Mouse (Mus musculus): Measurements from ENCODE around the gene Itpk1. TPM values are rescaled to one million over a fixed set of nuclear protein-coding genes. Genes with fewer than 3 reads are reported as not detected.

Itpk1 gene
- polyA plus RNA-seq, 1 experiment from 2014 or later, result 5.8 TPM

DNA sequence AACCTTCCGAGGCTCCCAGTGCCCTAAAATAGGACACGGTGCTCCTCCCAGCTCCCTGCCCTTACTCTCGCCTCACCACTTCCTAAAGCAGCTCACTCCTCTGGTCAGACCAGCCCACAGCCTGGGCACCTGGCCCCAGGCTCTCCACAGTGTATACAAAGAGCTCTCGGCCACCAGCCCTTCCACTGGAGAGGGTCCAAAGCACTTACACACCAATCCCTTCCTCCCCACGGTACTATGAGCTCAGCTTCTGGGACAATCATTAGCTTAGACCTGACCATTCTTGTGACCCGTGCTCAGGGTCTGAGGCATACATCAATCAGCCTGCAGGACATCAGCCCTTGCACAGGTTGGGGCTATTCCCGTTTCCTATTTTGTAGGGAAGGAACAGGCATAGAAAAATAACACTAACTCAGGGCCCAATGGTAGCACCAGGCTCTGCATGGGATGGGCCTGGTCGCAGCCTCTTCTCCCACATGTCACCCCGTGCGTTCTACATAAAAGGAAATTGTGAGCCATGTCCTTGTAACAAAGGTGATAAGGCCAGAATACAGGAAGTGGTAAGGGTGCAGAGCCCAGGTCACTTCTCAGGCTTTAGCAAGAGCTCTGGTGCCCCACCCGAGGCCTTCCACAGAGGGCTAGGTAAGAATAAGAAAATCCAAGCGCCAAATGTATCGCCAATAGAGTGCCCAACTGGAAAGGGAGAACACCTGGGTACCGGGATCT lies 56.7 kb downstream of the Itpk1 start:
- Histone ChIP-seq H3K4me2 (no peak overlapping the region), H3K9me3 (ENCODE audit: control insufficient read depth, low read length) (no peaks in the 10 kb centered on the region), H3K36me3 (ENCODE audit: control insufficient read depth, insufficient read depth, low read length) (no peaks in the 10 kb centered on the region), H3K27me3 (replicated peaks; ENCODE audit: control insufficient read depth, insufficient read depth, low read length) (no peaks in the 10 kb centered on the region; the same call in 1 of the 2 replicates), H3K9ac (ENCODE audit: low read depth, low read length) (no peak overlapping the region), H3K4me3 (ENCODE audit: low read depth, low read length) (no peak overlapping the region), H3K4me1 (replicated peaks; ENCODE audit: control insufficient read depth, insufficient read depth, low read length) (peaks cover 30% of the 10 kb centered on the region), H3K27ac (ENCODE audit: low read depth, low read length) (peak overlapping the region; percentile 1)
- DNase-seq (ENCODE audit: low spot score) (no peak), ATAC-seq (replicated peaks; ENCODE audit: low FRiP score) (peak; percentile 56; the same call in 1 of the 2 replicates)
- 54% methylated on average over 14 of the region's 14 CpGs for WGBS

DNA sequence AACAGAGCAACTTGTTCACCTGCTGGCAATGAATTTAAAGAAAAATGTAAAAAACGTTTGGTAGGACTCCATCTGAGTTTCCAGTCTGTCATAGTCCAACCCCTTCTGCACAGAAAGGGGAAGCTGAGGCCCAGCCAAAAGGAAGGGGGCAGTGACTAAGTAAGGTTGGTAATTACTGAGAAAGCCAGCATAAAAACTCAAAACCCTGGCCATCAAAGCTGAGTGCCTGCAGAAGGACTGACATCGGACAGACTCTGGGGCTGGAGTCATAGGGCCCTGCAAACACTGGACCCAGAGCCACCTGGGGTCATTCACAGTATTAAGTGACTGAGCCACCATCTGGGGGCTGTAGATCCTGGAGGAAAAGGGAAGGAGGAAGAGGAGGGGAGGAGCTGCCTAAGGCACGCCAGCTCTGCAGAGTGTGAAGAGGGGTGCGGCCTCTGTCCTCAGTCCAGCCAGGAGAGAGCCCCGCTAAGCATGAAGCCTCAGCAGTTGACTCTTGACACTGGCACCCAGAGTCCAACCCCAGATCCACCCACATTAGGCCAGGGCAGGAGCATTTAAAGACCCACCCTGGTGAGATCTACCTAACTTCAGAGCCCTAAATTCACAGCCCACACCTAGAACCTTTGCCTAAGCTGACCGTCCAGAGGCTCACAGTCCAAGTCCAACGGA lies 58.0 kb downstream of the Itpk1 start:
- H3K27me3 ChIP-seq (replicated peaks; ENCODE audit: control insufficient read depth, insufficient read depth, low read length), result no peaks in the 10 kb centered on the region
- DNase-seq (ENCODE audit: low spot score) (no peak), ATAC-seq (replicated peaks; ENCODE audit: low FRiP score) (no peak)
- H3K4me1 ChIP-seq (replicated peaks; ENCODE audit: control insufficient read depth, insufficient read depth, low read length), result peaks cover 20% of the 10 kb centered on the region
- H3K27ac ChIP-seq (ENCODE audit: low read depth, low read length), result peak overlapping the region; percentile 35; the same call in 1 of the 2 replicates
- H3K9ac ChIP-seq (ENCODE audit: low read depth, low read length), result no peak overlapping the region
- H3K4me3 ChIP-seq (ENCODE audit: low read depth, low read length), result no peak overlapping the region
- 49% methylated on average over 7 of the region's 7 CpGs for WGBS
- no peaks in the 10 kb centered on the region for H3K9me3 ChIP-seq (ENCODE audit: control insufficient read depth, low read length)
- H3K4me2 ChIP-seq, result no peak overlapping the region
- H3K36me3 ChIP-seq (ENCODE audit: control insufficient read depth, insufficient read depth, low read length), result no peaks in the 10 kb centered on the region

DNA sequence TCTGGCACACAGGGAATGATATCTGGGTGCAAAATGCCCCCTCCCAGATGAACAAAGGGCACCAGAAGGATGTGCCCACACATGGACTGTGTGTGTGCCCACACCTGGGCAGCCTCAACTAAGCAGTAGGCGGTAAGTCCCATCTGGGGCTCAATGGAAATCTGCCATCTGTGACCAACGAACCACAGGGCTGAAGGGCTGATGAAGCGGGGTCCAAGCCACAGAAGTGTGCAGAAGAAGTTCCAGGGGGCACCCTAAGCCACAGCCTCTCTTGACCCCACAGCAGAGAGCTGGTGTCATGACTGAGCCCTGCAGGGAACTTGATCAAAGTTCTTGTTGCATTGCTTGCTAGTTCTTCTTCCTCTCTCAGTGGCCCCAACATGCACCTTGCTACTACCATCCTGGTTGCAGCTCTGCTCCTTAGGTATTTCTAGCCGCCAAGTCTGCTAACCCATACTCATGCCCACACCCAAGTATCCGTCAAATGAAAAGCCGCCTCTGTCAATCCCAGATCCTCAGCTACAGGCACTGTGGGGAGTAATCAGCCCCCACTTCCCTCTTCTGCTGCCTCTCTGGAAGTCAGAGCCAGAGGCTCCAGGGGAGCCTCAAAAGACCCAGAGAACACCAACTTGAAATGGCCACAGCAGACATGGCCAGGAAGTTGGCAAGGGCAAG lies 58.7 kb downstream of the Itpk1 start:
- Histone ChIP-seq H3K27ac (ENCODE audit: low read depth, low read length) (peak overlapping the region; percentile 5; the same call in 1 of the 2 replicates), H3K4me1 (replicated peaks; ENCODE audit: control insufficient read depth, insufficient read depth, low read length) (peaks cover 20% of the 10 kb centered on the region), H3K27me3 (replicated peaks; ENCODE audit: control insufficient read depth, insufficient read depth, low read length) (no peaks in the 10 kb centered on the region), H3K4me2 (no peak overlapping the region), H3K9ac (ENCODE audit: low read depth, low read length) (no peak overlapping the region), H3K4me3 (ENCODE audit: low read depth, low read length) (no peak overlapping the region), H3K9me3 (ENCODE audit: control insufficient read depth, low read length) (no peaks in the 10 kb centered on the region), H3K36me3 (ENCODE audit: control insufficient read depth, insufficient read depth, low read length) (no peaks in the 10 kb centered on the region)
- DNase-seq (ENCODE audit: low spot score) (no peak), ATAC-seq (replicated peaks; ENCODE audit: low FRiP score) (no peak)
- WGBS, result 61% methylated on average over 6 of the region's 6 CpGs

DNA sequence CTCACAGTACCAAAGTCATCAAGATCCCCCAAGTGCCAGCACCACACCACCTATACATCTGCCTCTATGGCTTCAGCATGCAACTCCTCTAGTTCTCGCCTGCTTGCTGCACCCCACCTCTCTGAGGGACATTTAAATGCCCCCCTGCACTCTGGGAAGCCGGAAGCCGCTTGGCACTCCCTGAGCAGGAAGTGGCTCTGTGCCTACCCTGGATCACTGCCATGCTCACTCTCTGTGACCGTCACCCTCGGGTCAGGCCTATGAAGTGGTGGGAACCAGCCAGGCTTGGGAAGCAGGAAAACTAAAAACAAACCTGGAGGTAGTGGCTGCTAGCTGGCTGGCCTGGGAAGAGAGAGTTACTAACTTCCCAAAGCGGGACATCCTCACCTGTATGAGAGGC lies 61.4 kb downstream of the Itpk1 start:
- Histone ChIP-seq H3K27ac (ENCODE audit: low read depth, low read length) (no peak overlapping the region), H3K4me3 (ENCODE audit: low read depth, low read length) (no peak overlapping the region), H3K4me1 (replicated peaks; ENCODE audit: control insufficient read depth, insufficient read depth, low read length) (peaks cover 16% of the 10 kb centered on the region), H3K9me3 (ENCODE audit: control insufficient read depth, low read length) (no peaks in the 10 kb centered on the region), H3K9ac (ENCODE audit: low read depth, low read length) (no peak overlapping the region), H3K4me2 (no peak overlapping the region), H3K27me3 (replicated peaks; ENCODE audit: control insufficient read depth, insufficient read depth, low read length) (no peaks in the 10 kb centered on the region), H3K36me3 (ENCODE audit: control insufficient read depth, insufficient read depth, low read length) (no peaks in the 10 kb centered on the region)
- no peak for DNase-seq (ENCODE audit: low spot score)
- no peak for ATAC-seq (replicated peaks; ENCODE audit: low FRiP score)
- WGBS, result 88% methylated on average over 6 of the region's 6 CpGs

DNA sequence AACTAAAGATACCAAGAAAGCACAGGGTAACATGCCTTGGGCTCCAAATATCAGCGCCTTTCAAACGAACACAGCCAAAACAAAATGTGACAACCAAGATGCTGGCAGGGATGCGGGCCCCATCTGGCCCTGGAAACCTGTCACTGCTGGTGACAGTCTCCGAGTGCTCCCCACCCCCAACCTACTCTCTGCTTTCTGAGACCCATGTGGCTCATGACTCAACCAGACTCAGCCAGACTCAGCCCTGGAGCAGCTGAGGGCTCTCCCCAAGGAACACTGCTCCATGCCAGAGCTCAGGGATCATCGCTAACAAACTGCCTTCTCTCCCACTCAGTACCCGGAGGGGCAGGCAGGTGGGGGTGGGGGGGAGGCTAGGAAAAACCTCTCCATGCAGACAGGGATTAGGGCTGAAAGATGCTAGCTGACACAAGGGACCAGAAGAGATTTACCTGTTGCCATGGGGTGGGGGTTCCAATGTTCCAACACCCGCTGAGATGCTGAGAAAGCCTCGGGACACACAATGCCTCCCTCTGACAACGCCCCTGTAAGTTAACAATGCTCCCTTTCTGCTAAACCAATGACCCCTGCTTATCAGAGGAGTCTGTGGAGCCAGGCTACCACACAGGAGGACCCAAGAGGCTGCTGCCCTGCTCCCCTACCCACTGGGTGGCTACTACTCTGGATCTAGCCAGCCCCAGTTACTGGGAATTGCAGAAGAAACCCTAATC lies 64.1 kb downstream of the Itpk1 start:
- H3K27ac ChIP-seq (ENCODE audit: low read depth, low read length), result no peak overlapping the region
- DNase-seq (ENCODE audit: low spot score), result no peak
- H3K4me3 ChIP-seq (ENCODE audit: low read depth, low read length), result no peak overlapping the region
- no peak overlapping the region for H3K9ac ChIP-seq (ENCODE audit: low read depth, low read length)
- peaks cover under 1% of the 10 kb centered on the region; the same call in 1 of the 2 replicates for H3K4me1 ChIP-seq (replicated peaks; ENCODE audit: control insufficient read depth, insufficient read depth, low read length)
- H3K36me3 ChIP-seq (ENCODE audit: control insufficient read depth, insufficient read depth, low read length), result no peaks in the 10 kb centered on the region
- no peaks in the 10 kb centered on the region for H3K27me3 ChIP-seq (replicated peaks; ENCODE audit: control insufficient read depth, insufficient read depth, low read length)
- WGBS, result 73% methylated on average over 9 of the region's 9 CpGs
- no peak for ATAC-seq (replicated peaks; ENCODE audit: low FRiP score)
- H3K4me2 ChIP-seq, result no peak overlapping the region
- H3K9me3 ChIP-seq (ENCODE audit: control insufficient read depth, low read length), result no peaks in the 10 kb centered on the region

- no peak for ATAC-seq (replicated peaks; ENCODE audit: low FRiP score)
- no peaks in the 10 kb centered on the region for H3K27me3 ChIP-seq (replicated peaks; ENCODE audit: control insufficient read depth, insufficient read depth, low read length)
- WGBS, result 67% methylated on average over 3 of the region's 3 CpGs
- H3K9ac ChIP-seq (ENCODE audit: low read depth, low read length), result no peak overlapping the region
- DNase-seq (ENCODE audit: low spot score), result no peak
- H3K4me1 ChIP-seq (replicated peaks; ENCODE audit: control insufficient read depth, insufficient read depth, low read length), result no peaks in the 10 kb centered on the region
- H3K27ac ChIP-seq (ENCODE audit: low read depth, low read length), result no peak overlapping the region
- no peaks in the 10 kb centered on the region for H3K36me3 ChIP-seq (ENCODE audit: control insufficient read depth, insufficient read depth, low read length)
- H3K9me3 ChIP-seq (ENCODE audit: control insufficient read depth, low read length), result no peaks in the 10 kb centered on the region
- no peak overlapping the region for H3K4me3 ChIP-seq (ENCODE audit: low read depth, low read length)
- H3K4me2 ChIP-seq, result no peak overlapping the region
These were observed 65.9 kb downstream of the Itpk1 start for GRCm38 (mm10) chr12:102638878-102639277.

DNA sequence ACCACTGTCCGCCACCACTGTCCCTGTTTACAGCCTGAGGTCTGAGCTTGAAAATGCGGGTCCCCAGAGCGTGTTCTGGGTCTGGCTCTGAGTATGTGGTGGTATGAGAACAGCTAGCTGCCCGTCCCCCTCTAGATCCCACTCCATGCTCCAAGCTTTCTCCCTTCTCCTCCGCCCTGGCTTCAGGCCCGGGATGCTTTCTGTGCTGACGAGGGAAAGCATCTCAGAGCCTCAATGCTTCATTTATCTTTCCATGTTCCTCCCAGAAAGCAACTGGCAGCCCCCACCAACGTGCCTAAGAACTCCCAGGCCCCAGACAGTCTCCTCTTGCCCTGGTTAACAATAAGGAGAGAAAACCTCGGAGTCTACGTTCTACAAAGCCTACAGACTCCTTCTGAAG lies 67.5 kb downstream of the Itpk1 start:
- H3K36me3 ChIP-seq (ENCODE audit: control insufficient read depth, insufficient read depth, low read length), result no peaks in the 10 kb centered on the region
- no peak overlapping the region for H3K4me3 ChIP-seq (ENCODE audit: low read depth, low read length)
- H3K9me3 ChIP-seq (ENCODE audit: control insufficient read depth, low read length), result no peaks in the 10 kb centered on the region
- H3K27ac ChIP-seq (ENCODE audit: low read depth, low read length), result no peak overlapping the region
- no peaks in the 10 kb centered on the region for H3K4me1 ChIP-seq (replicated peaks; ENCODE audit: control insufficient read depth, insufficient read depth, low read length)
- H3K9ac ChIP-seq (ENCODE audit: low read depth, low read length), result no peak overlapping the region
- WGBS, result 82% methylated on average over 10 of the region's 10 CpGs
- DNase-seq (ENCODE audit: low spot score), result no peak
- no peak for ATAC-seq (replicated peaks; ENCODE audit: low FRiP score)
- H3K4me2 ChIP-seq, result no peak overlapping the region
- H3K27me3 ChIP-seq (replicated peaks; ENCODE audit: control insufficient read depth, insufficient read depth, low read length), result no peaks in the 10 kb centered on the region

DNA sequence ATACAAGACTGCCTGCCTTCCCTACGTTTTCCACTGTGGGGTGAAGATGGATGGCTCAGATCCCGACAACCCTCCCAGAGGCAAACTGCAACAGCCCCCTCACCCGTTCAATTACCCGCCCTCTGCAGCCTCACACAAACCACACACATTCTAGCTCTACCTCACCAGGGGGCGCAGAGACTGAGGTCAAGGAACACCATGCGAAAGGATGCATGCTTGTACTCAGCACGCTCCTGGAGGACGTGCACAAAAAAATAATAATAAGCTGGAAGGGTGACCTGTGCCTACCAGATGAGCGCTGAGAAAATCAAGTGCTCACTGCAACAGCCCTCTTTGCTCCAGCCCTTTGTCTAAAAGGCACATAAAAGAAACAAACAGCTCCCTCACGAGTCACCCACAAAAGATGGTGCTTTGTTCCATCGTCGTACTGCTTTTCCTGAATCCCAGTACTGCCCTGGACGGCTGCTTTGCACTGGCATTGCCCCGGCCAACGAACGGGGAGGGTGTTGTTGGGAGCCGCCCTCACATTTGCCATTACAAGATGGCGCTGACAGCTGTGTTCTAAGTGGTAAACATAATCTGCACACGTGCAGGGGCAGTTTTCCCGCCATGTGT lies 70.2 kb downstream of the Itpk1 start:
- Histone ChIP-seq H3K4me2 (no peak overlapping the region), H3K4me3 (ENCODE audit: low read depth, low read length) (no peak overlapping the region), H3K9ac (ENCODE audit: low read depth, low read length) (no peak overlapping the region), H3K4me1 (replicated peaks; ENCODE audit: control insufficient read depth, insufficient read depth, low read length) (no peaks in the 10 kb centered on the region; the same call in 1 of the 2 replicates), H3K36me3 (ENCODE audit: control insufficient read depth, insufficient read depth, low read length) (no peaks in the 10 kb centered on the region), H3K27me3 (replicated peaks; ENCODE audit: control insufficient read depth, insufficient read depth, low read length) (no peaks in the 10 kb centered on the region), H3K9me3 (ENCODE audit: control insufficient read depth, low read length) (no peaks in the 10 kb centered on the region), H3K27ac (ENCODE audit: low read depth, low read length) (no peak overlapping the region)
- 79% methylated on average over 18 of the region's 20 CpGs for WGBS
- ATAC-seq (replicated peaks; ENCODE audit: low FRiP score) (no peak), DNase-seq (ENCODE audit: low spot score) (no peak)

All from liver, embryonic 11.5 days (tissue).